Mouse (Mus musculus): Measurements from ENCODE around the gene Rin2. TPM values are rescaled to one million over a fixed set of nuclear protein-coding genes. Genes with fewer than 3 reads are reported as not detected.

Rin2 gene
- polyA plus RNA-seq, 1 experiment: 8.2 TPM

- H3K36me3 ChIP-seq (ENCODE audit: control insufficient read depth, insufficient read depth, low read length, poor library complexity, severe bottlenecking): no peaks in the 10 kb centered on the region
- H3K4me3 ChIP-seq (ENCODE audit: low read depth, low read length): no peak overlapping the region
- H3K27me3 ChIP-seq (ENCODE audit: control insufficient read depth, insufficient read depth, low read length, poor library complexity, severe bottlenecking): no peaks in the 10 kb centered on the region
- no peaks in the 10 kb centered on the region for H3K9me3 ChIP-seq (replicated peaks; ENCODE audit: control insufficient read depth, insufficient read depth, low read length, poor library complexity, severe bottlenecking)
- TF ChIP-seq POLR2A (IDR thresholded peaks at IDR 0.05; ENCODE audit: insufficient read depth, low read length) (no peak), CTCF (IDR thresholded peaks at IDR 0.05; ENCODE audit: low read depth, low read length) (no peak), EP300 (IDR thresholded peaks at IDR 0.05; ENCODE audit: insufficient read depth, low read depth, low read length) (no peak)
- H3K9ac ChIP-seq (ENCODE audit: low read depth, poor library complexity, severe bottlenecking): no peak overlapping the region
- no peaks in the 10 kb centered on the region for H3K4me1 ChIP-seq (ENCODE audit: control insufficient read depth, insufficient read depth, low read length)
- H3K27ac ChIP-seq (ENCODE audit: insufficient read depth, low read length): no peak overlapping the region
Observed at GRCm38 (mm10) chr2:145824749-145825148, 149.7 kb downstream of the Rin2 start.

- H3K4me3 ChIP-seq (ENCODE audit: low read depth, low read length): no peak overlapping the region
- H3K9ac ChIP-seq (ENCODE audit: low read depth, poor library complexity, severe bottlenecking): no peak overlapping the region
- no peaks in the 10 kb centered on the region for H3K27me3 ChIP-seq (ENCODE audit: control insufficient read depth, insufficient read depth, low read length, poor library complexity, severe bottlenecking)
- H3K27ac ChIP-seq (ENCODE audit: insufficient read depth, low read length): no peak overlapping the region
- no peaks in the 10 kb centered on the region for H3K36me3 ChIP-seq (ENCODE audit: control insufficient read depth, insufficient read depth, low read length, poor library complexity, severe bottlenecking)
- TF ChIP-seq POLR2A (IDR thresholded peaks at IDR 0.05; ENCODE audit: insufficient read depth, low read length): no peak
- TF ChIP-seq EP300 (IDR thresholded peaks at IDR 0.05; ENCODE audit: insufficient read depth, low read depth, low read length): no peak
- TF ChIP-seq CTCF (IDR thresholded peaks at IDR 0.05; ENCODE audit: low read depth, low read length): no peak
- H3K4me1 ChIP-seq (ENCODE audit: control insufficient read depth, insufficient read depth, low read length): no peaks in the 10 kb centered on the region
- no peaks in the 10 kb centered on the region for H3K9me3 ChIP-seq (replicated peaks; ENCODE audit: control insufficient read depth, insufficient read depth, low read length, poor library complexity, severe bottlenecking)
Observed at GRCm38 (mm10) chr2:145825221-145825620, 150.2 kb downstream of the Rin2 start.

GRCm38 (mm10) chr2:145827930-145828329 is 152.9 kb downstream of the Rin2 start:
- H3K9me3 ChIP-seq (replicated peaks; ENCODE audit: control insufficient read depth, insufficient read depth, low read length, poor library complexity, severe bottlenecking): no peaks in the 10 kb centered on the region
- H3K27ac ChIP-seq (ENCODE audit: insufficient read depth, low read length): no peak overlapping the region
- TF ChIP-seq POLR2A (IDR thresholded peaks at IDR 0.05; ENCODE audit: insufficient read depth, low read length): no peak
- no peak for TF ChIP-seq EP300 (IDR thresholded peaks at IDR 0.05; ENCODE audit: insufficient read depth, low read depth, low read length)
- TF ChIP-seq CTCF (IDR thresholded peaks at IDR 0.05; ENCODE audit: low read depth, low read length): no peak
- no peaks in the 10 kb centered on the region for H3K4me1 ChIP-seq (ENCODE audit: control insufficient read depth, insufficient read depth, low read length)
- H3K27me3 ChIP-seq (ENCODE audit: control insufficient read depth, insufficient read depth, low read length, poor library complexity, severe bottlenecking): no peaks in the 10 kb centered on the region
- H3K4me3 ChIP-seq (ENCODE audit: low read depth, low read length): no peak overlapping the region
- H3K9ac ChIP-seq (ENCODE audit: low read depth, poor library complexity, severe bottlenecking): no peak overlapping the region
- no peaks in the 10 kb centered on the region for H3K36me3 ChIP-seq (ENCODE audit: control insufficient read depth, insufficient read depth, low read length, poor library complexity, severe bottlenecking)

GRCm38 (mm10) chr2:145828603-145829002 is 153.6 kb downstream of the Rin2 start:
- TF ChIP-seq POLR2A (IDR thresholded peaks at IDR 0.05; ENCODE audit: insufficient read depth, low read length): no peak
- TF ChIP-seq EP300 (IDR thresholded peaks at IDR 0.05; ENCODE audit: insufficient read depth, low read depth, low read length): no peak
- TF ChIP-seq CTCF (IDR thresholded peaks at IDR 0.05; ENCODE audit: low read depth, low read length): no peak
- Histone ChIP-seq H3K4me3 (ENCODE audit: low read depth, low read length) (no peak overlapping the region), H3K9ac (ENCODE audit: low read depth, poor library complexity, severe bottlenecking) (no peak overlapping the region), H3K27me3 (ENCODE audit: control insufficient read depth, insufficient read depth, low read length, poor library complexity, severe bottlenecking) (no peaks in the 10 kb centered on the region), H3K36me3 (ENCODE audit: control insufficient read depth, insufficient read depth, low read length, poor library complexity, severe bottlenecking) (no peaks in the 10 kb centered on the region), H3K27ac (ENCODE audit: insufficient read depth, low read length) (no peak overlapping the region), H3K9me3 (replicated peaks; ENCODE audit: control insufficient read depth, insufficient read depth, low read length, poor library complexity, severe bottlenecking) (no peaks in the 10 kb centered on the region), H3K4me1 (ENCODE audit: control insufficient read depth, insufficient read depth, low read length) (no peaks in the 10 kb centered on the region)

- no peaks in the 10 kb centered on the region for H3K36me3 ChIP-seq (ENCODE audit: control insufficient read depth, insufficient read depth, low read length, poor library complexity, severe bottlenecking)
- TF ChIP-seq EP300 (IDR thresholded peaks at IDR 0.05; ENCODE audit: insufficient read depth, low read depth, low read length) (no peak), POLR2A (IDR thresholded peaks at IDR 0.05; ENCODE audit: insufficient read depth, low read length) (no peak), CTCF (IDR thresholded peaks at IDR 0.05; ENCODE audit: low read depth, low read length) (no peak)
- no peaks in the 10 kb centered on the region for H3K9me3 ChIP-seq (replicated peaks; ENCODE audit: control insufficient read depth, insufficient read depth, low read length, poor library complexity, severe bottlenecking)
- no peaks in the 10 kb centered on the region for H3K27me3 ChIP-seq (ENCODE audit: control insufficient read depth, insufficient read depth, low read length, poor library complexity, severe bottlenecking)
- H3K27ac ChIP-seq (ENCODE audit: insufficient read depth, low read length): no peak overlapping the region
- no peak overlapping the region for H3K4me3 ChIP-seq (ENCODE audit: low read depth, low read length)
- no peaks in the 10 kb centered on the region for H3K4me1 ChIP-seq (ENCODE audit: control insufficient read depth, insufficient read depth, low read length)
- H3K9ac ChIP-seq (ENCODE audit: low read depth, poor library complexity, severe bottlenecking): no peak overlapping the region
Observed at GRCm38 (mm10) chr2:145829231-145829630, 154.2 kb downstream of the Rin2 start.

GRCm38 (mm10) chr2:145830417-145830816 is 155.4 kb downstream of the Rin2 start:
- Histone ChIP-seq H3K9ac (ENCODE audit: low read depth, poor library complexity, severe bottlenecking) (no peak overlapping the region), H3K9me3 (replicated peaks; ENCODE audit: control insufficient read depth, insufficient read depth, low read length, poor library complexity, severe bottlenecking) (no peaks in the 10 kb centered on the region), H3K4me1 (ENCODE audit: control insufficient read depth, insufficient read depth, low read length) (no peaks in the 10 kb centered on the region), H3K27ac (ENCODE audit: insufficient read depth, low read length) (no peak overlapping the region), H3K36me3 (ENCODE audit: control insufficient read depth, insufficient read depth, low read length, poor library complexity, severe bottlenecking) (no peaks in the 10 kb centered on the region), H3K27me3 (ENCODE audit: control insufficient read depth, insufficient read depth, low read length, poor library complexity, severe bottlenecking) (no peaks in the 10 kb centered on the region), H3K4me3 (ENCODE audit: low read depth, low read length) (no peak overlapping the region)
- TF ChIP-seq POLR2A (IDR thresholded peaks at IDR 0.05; ENCODE audit: insufficient read depth, low read length): no peak

Data from ES-Bruce4 (cell line).